Mouse (Mus musculus) heart, postnatal 0 days (tissue): ENCODE results near the gene Fmnl3. TPM values are rescaled to one million over a fixed set of nuclear protein-coding genes. Genes with fewer than 3 reads are reported as not detected.

Source experiments
- ATAC-seq: fragments of 200-750 bp; cut with Nextera tagmentation; 2 replicates; pipeline ENCODE4 v1.8.0; 2017; ENCODE audit warnings: low read depth, moderate number of reproducible peaks, moderate library complexity; ENCODE audit not compliant: insufficient read depth
- DNase-seq: peaks from one replicate; pipeline ENCODE4 v3.0.0-alpha.2; 2016; ENCODE audit warnings: low spot score
- H3K27ac ChIP-seq: fragments of 300-500 bp; sonication (generic); 2 replicates; pipeline ENCODE4 v1.5.1; 2014; ENCODE audit warnings: low read depth, mild to moderate bottlenecking
- H3K27me3 ChIP-seq: fragments of 300-500 bp; sonication (generic); 2 replicates; pipeline ENCODE4 v1.6.1; 2014; ENCODE audit warnings: low read length, mixed read lengths; ENCODE audit not compliant: control insufficient read depth, insufficient read depth
- H3K36me3 ChIP-seq: fragments of 300-500 bp; sonication (generic); replicated peaks from 2 replicates; pipeline ENCODE4 v1.6.1; 2014; ENCODE audit warnings: low read length, mixed read lengths; ENCODE audit not compliant: control insufficient read depth, insufficient read depth
- H3K4me1 ChIP-seq: fragments of 300-500 bp; sonication (generic); 2 replicates; pipeline ENCODE4 v1.6.1; 2014; ENCODE audit warnings: antibody characterized with exemption; ENCODE audit not compliant: control insufficient read depth, insufficient read depth
- H3K4me2 ChIP-seq: fragments of 300-500 bp; sonication (generic); 2 replicates; pipeline ENCODE4 v1.6.1; 2014; ENCODE audit warnings: low read depth, mild to moderate bottlenecking, low read length, moderate library complexity
- H3K4me3 ChIP-seq: fragments of 300-500 bp; sonication (generic); 2 replicates; pipeline ENCODE4 v1.5.1; 2014; ENCODE audit warnings: low read depth, low read length
- H3K9ac ChIP-seq: fragments of 300-500 bp; sonication (generic); replicated peaks from 2 replicates; pipeline ENCODE4 v1.6.1; 2014; ENCODE audit warnings: low read depth, low read length, mixed read lengths
- H3K9me3 ChIP-seq: fragments of 300-500 bp; sonication (generic); replicated peaks from 2 replicates; pipeline ENCODE4 v1.6.1; 2016; ENCODE audit warnings: low read length; ENCODE audit not compliant: control insufficient read depth
- CTCF ChIP-seq: IDR thresholded peaks from 2 replicates; pipeline ENCODE4 v1.5.1; 2016; ENCODE audit warnings: antibody characterized with exemption, control low read depth, low read depth
- EP300 ChIP-seq: IDR thresholded peaks from 2 replicates; pipeline ENCODE4 v1.6.1; 2016; ENCODE audit warnings: antibody characterized with exemption, low read depth
- WGBS: fragments of 180-500 bp; shearing (Covaris S2); extraction: QIAGEN DNeasy Blood & Tissue Kit; methylation state at CpG from one replicate; pipeline ENCODE4 v1.1.7; 2014; 5-methylcytosine and 5-hydroxymethylcytosine counted together
- polyA plus RNA-seq: library from polyadenylated mRNA; unstranded; fragments of >200 nt; fragmentation: Nextera tagmentation; extraction: Ambion mirVana; gene quantifications from 2 replicates; pipeline ENCODE4 v1.2.1, GENCODE M21; 2015
- total RNA-seq: library from RNA; depleted of rRNA; stranded (reverse); fragments of >200 nt; gene quantifications from 2 replicates; pipeline ENCODE4 v1.2.3, GENCODE M21; 2014; ENCODE audit warnings: low replicate concordance

Fmnl3 gene
- total and polyA plus RNA-seq, 2 experiments from 2014 or later = 12.1 to 21.6 TPM

- peak overlapping the region; percentile 75; the same call in 1 of the 2 replicates for H3K27ac ChIP-seq
- DNase-seq (no peak), ATAC-seq (no peak)
- TF ChIP-seq CTCF (no peak), EP300 (no peak; the same call in 1 of the 2 replicates)
- H3K4me2 ChIP-seq = peak overlapping the region; percentile 73
- H3K9ac ChIP-seq = peak overlapping the region; percentile 62
- H3K36me3 ChIP-seq = no peaks in the 10 kb centered on the region
- 10% methylated on average over 16 of the region's 16 CpGs for WGBS
- no peaks in the 10 kb centered on the region for H3K9me3 ChIP-seq
- H3K4me1 ChIP-seq = peaks cover 14% of the 10 kb centered on the region
- H3K27me3 ChIP-seq = no peaks in the 10 kb centered on the region
- H3K4me3 ChIP-seq = peak overlapping the region; percentile 65
Measured at GRCm38 (mm10) chr15:99294287-99294686, 76.0 kb downstream of the Fmnl3 start.

GRCm38 (mm10) chr15:99290586-99290985, 79.7 kb downstream of the Fmnl3 start:
- H3K4me2 ChIP-seq = no peak overlapping the region
- 76% methylated on average over 11 of the region's 11 CpGs for WGBS
- peaks cover 9% of the 10 kb centered on the region for H3K4me1 ChIP-seq
- H3K36me3 ChIP-seq = no peaks in the 10 kb centered on the region
- no peaks in the 10 kb centered on the region for H3K27me3 ChIP-seq
- no peak for ATAC-seq
- H3K9me3 ChIP-seq = no peaks in the 10 kb centered on the region
- H3K27ac ChIP-seq = no peak overlapping the region
- TF ChIP-seq EP300 (no peak), CTCF (no peak)
- DNase-seq = no peak
- H3K9ac ChIP-seq = no peak overlapping the region
- no peak overlapping the region for H3K4me3 ChIP-seq

- no peak for TF ChIP-seq CTCF
- TF ChIP-seq EP300 = no peak
- H3K27me3 ChIP-seq = no peaks in the 10 kb centered on the region
- no peaks in the 10 kb centered on the region for H3K36me3 ChIP-seq
- 41% methylated on average over 8 of the region's 8 CpGs for WGBS
- no peaks in the 10 kb centered on the region for H3K4me1 ChIP-seq
- H3K4me2 ChIP-seq = no peak overlapping the region
- DNase-seq (no peak), ATAC-seq (no peak)
- no peaks in the 10 kb centered on the region for H3K9me3 ChIP-seq
- no peak overlapping the region for H3K9ac ChIP-seq
- no peak overlapping the region for H3K27ac ChIP-seq
- H3K4me3 ChIP-seq = no peak overlapping the region
Measured at GRCm38 (mm10) chr15:99285189-99285535, 85.1 kb downstream of the Fmnl3 start.

- no peak for DNase-seq
- H3K27ac ChIP-seq = no peak overlapping the region
Measured at GRCm38 (mm10) chr15:99284527-99285188, 85.6 kb downstream of the Fmnl3 start.

GRCm38 (mm10) chr15:99283456-99283855, 86.8 kb downstream of the Fmnl3 start:
- 66% methylated on average over 10 of the region's 10 CpGs for WGBS
- Histone ChIP-seq H3K4me2 (no peak overlapping the region), H3K9ac (no peak overlapping the region), H3K27me3 (no peaks in the 10 kb centered on the region), H3K36me3 (no peaks in the 10 kb centered on the region), H3K4me1 (no peaks in the 10 kb centered on the region), H3K9me3 (no peaks in the 10 kb centered on the region), H3K27ac (no peak overlapping the region), H3K4me3 (no peak overlapping the region)
- TF ChIP-seq EP300 (no peak), CTCF (peak; percentile 12; the same call in 1 of the 2 replicates)
- no peak for ATAC-seq
- DNase-seq = no peak

More at GRCm38 (mm10) chr15:99284527-99285188, 85.6 kb downstream of the Fmnl3 start:
- WGBS = 34% methylated on average over 14 of the region's 14 CpGs
- Histone ChIP-seq H3K27me3 (no peaks in the 10 kb centered on the region), H3K4me3 (no peak overlapping the region), H3K36me3 (no peaks in the 10 kb centered on the region), H3K9ac (no peak overlapping the region), H3K9me3 (no peaks in the 10 kb centered on the region), H3K4me1 (no peaks in the 10 kb centered on the region), H3K4me2 (no peak overlapping the region)
- TF ChIP-seq EP300 (no peak), CTCF (no peak)
- no peak for ATAC-seq

DNA sequence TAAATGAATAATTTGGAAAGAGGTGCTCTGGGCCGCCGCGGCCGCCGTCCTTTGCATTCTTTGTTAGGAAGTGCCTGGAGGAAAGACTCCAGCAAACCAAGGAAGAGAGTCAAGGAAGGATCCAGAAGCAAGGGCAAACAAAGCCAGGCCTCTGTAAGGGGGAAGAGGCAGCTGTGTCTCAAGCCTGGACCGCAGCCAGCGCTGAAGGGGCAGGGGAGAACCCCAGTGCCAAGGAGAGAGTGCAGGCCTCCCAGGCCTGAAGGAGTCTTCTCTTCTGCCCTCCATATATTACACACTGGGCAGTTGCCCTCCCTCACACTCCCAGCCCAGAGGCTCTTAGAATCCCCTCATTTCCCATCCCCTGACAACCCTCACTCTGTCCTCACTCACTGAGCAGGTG, 92.0 kb downstream of the Fmnl3 start:
- no peak overlapping the region for H3K9ac ChIP-seq
- no peaks in the 10 kb centered on the region for H3K4me1 ChIP-seq
- H3K9me3 ChIP-seq = no peaks in the 10 kb centered on the region
- TF ChIP-seq CTCF = no peak
- TF ChIP-seq EP300 = no peak
- ATAC-seq (no peak), DNase-seq (no peak)
- no peak overlapping the region for H3K27ac ChIP-seq
- H3K27me3 ChIP-seq = no peaks in the 10 kb centered on the region
- H3K36me3 ChIP-seq = no peaks in the 10 kb centered on the region
- no peak overlapping the region for H3K4me2 ChIP-seq
- no peak overlapping the region for H3K4me3 ChIP-seq
- WGBS = 71% methylated on average over 6 of the region's 7 CpGs
